Mouse (Mus musculus) gastrocnemius, adult 18-20 months (tissue): Measurements from ENCODE around the gene Tcf21. TPM values are rescaled to one million over a fixed set of nuclear protein-coding genes. Genes with fewer than 3 reads are reported as not detected.

ENCODE experiments used
- DNase-seq: peaks from one replicate; pipeline ENCODE4 v3.0.0; 2021; ENCODE audit warnings: low spot score
- total RNA-seq, 2 experiments: library from RNA; stranded (reverse); gene quantifications; 2 replicates each; pipeline ENCODE4 v1.2.3; 2021

Tcf21 gene
- total RNA-seq, 2 experiments from 2014 or later = not detected

- DNase-seq = no peak
These were observed 3.7 kb downstream of the Tcf21 start for GRCm38 (mm10) chr10:22816237-22816762.

GRCm38 (mm10) chr10:22815461-22816236 is 4.3 kb downstream of the Tcf21 start:
- no peak for DNase-seq

GRCm38 (mm10) chr10:22814771-22815170 is 5.2 kb downstream of the Tcf21 start:
- no peak for DNase-seq

- DNase-seq = no peak
These were observed 5.7 kb downstream of the Tcf21 start for GRCm38 (mm10) chr10:22814294-22814693.

- no peak for DNase-seq
These were observed 6.5 kb downstream of the Tcf21 start for GRCm38 (mm10) chr10:22813317-22813960.

GRCm38 (mm10) chr10:22811921-22812320 is 8.1 kb downstream of the Tcf21 start:
- DNase-seq = no peak

- no peak for DNase-seq
These were observed 37.3 kb downstream of the Tcf21 start for GRCm38 (mm10) chr10:22782684-22783083.

GRCm38 (mm10) chr10:22781466-22781865 is 38.5 kb downstream of the Tcf21 start:
- no peak for DNase-seq

- DNase-seq = no peak
These were observed 42.0 kb downstream of the Tcf21 start for GRCm38 (mm10) chr10:22777939-22778338.

GRCm38 (mm10) chr10:22776007-22776698 is 43.8 kb downstream of the Tcf21 start:
- DNase-seq = no peak

GRCm38 (mm10) chr10:22775456-22775855 is 44.5 kb downstream of the Tcf21 start:
- no peak for DNase-seq

- no peak for DNase-seq
These were observed 45.3 kb downstream of the Tcf21 start for GRCm38 (mm10) chr10:22774626-22775025.

Other genes starting within 250 kb of the Tcf21 start
- 10 to 100 TPM; 12.2 to 15.3 TPM for gene Slc2a12, start 175.2 kb downstream of the Tcf21 start, total RNA-seq
- 10 to 100 TPM; 16.6 to 19.1 TPM for gene Tbpl1, start 88.2 kb downstream of the Tcf21 start, total RNA-seq